Mouse (Mus musculus) NIH3T3 (cell line): ENCODE data around the gene Tll2.
A peak's percentile ranks its signal among the peaks of the same experiment; 100 is the strongest.

Experiments
- DNase-seq: peaks from one replicate; pipeline ENCODE4 v3.0.0-alpha.2; 2012; ENCODE audit warnings: low read depth

The Tll2 gene

GRCm38 (mm10) chr19:41206811-41207344 lies at the start of gene Tll2:
TSS of gene Tll2 (minus strand) at chr19:41206835.
- DNase-seq = peak; percentile 44

GRCm38 (mm10) chr19:41254584-41254983 lies 47.9 kb upstream of the Tll2 start:
- DNase-seq = no peak

- peak; percentile 61 for DNase-seq
Observed at GRCm38 (mm10) chr19:41248968-41249367, 42.3 kb upstream of the Tll2 start.

GRCm38 (mm10) chr19:41248271-41248670 lies 41.6 kb upstream of the Tll2 start:
- DNase-seq = peak; percentile 31

GRCm38 (mm10) chr19:41246271-41246670 lies 39.6 kb upstream of the Tll2 start:
- DNase-seq = no peak

- peak; percentile 79 for DNase-seq
Observed at GRCm38 (mm10) chr19:41244581-41244980, 37.9 kb upstream of the Tll2 start.

GRCm38 (mm10) chr19:41241997-41242396 lies 35.4 kb upstream of the Tll2 start:
- no peak for DNase-seq

- no peak for DNase-seq
Observed at GRCm38 (mm10) chr19:41233698-41234097, 27.1 kb upstream of the Tll2 start.

- DNase-seq = no peak
Observed at GRCm38 (mm10) chr19:41208326-41208725, 1.7 kb upstream of the Tll2 start.

GRCm38 (mm10) chr19:41206041-41206810 lies 409 bp downstream of the Tll2 start:
- DNase-seq = no peak

GRCm38 (mm10) chr19:41204159-41205081 lies 2.2 kb downstream of the Tll2 start:
- DNase-seq = peak; percentile 67

- DNase-seq = no peak
Observed at GRCm38 (mm10) chr19:41197606-41198005, 9.0 kb downstream of the Tll2 start.

GRCm38 (mm10) chr19:41193379-41193778 lies 13.3 kb downstream of the Tll2 start:
- no peak for DNase-seq

- peak; percentile 64 for DNase-seq
Observed at GRCm38 (mm10) chr19:41192953-41193352, 13.7 kb downstream of the Tll2 start.

- DNase-seq = peak; percentile 65
Observed at GRCm38 (mm10) chr19:41191724-41192123, 14.9 kb downstream of the Tll2 start.

- DNase-seq = no peak
Observed at GRCm38 (mm10) chr19:41190876-41191434, 15.7 kb downstream of the Tll2 start.

- no peak for DNase-seq
Observed at GRCm38 (mm10) chr19:41177331-41177730, 29.3 kb downstream of the Tll2 start.

- DNase-seq = no peak
Observed at GRCm38 (mm10) chr19:41176881-41177280, 29.8 kb downstream of the Tll2 start.

GRCm38 (mm10) chr19:41165914-41166235 lies 40.8 kb downstream of the Tll2 start:
- no peak for DNase-seq

GRCm38 (mm10) chr19:41165144-41165913 lies 41.3 kb downstream of the Tll2 start:
- DNase-seq = no peak

- no peak for DNase-seq
Observed at GRCm38 (mm10) chr19:41164447-41165095, 42.1 kb downstream of the Tll2 start.
